Mouse (Mus musculus) liver, embryonic 11.5 days (tissue): ENCODE measurements around the gene Tcf15. TPM values are rescaled to one million over a fixed set of nuclear protein-coding genes. Genes with fewer than 3 reads are reported as not detected.

Experiments used
- ATAC-seq: fragments of 200-750 bp; cut with Nextera tagmentation; replicated peaks from 2 replicates; pipeline ENCODE4 v1.8.0; 2017; ENCODE audit warnings: moderate number of reproducible peaks, mild to moderate bottlenecking, moderate TSS enrichment, moderate library complexity; ENCODE audit not compliant: low FRiP score
- DNase-seq: peaks from one replicate; pipeline ENCODE4 v3.0.0-alpha.2; 2017; ENCODE audit warnings: low spot score
- H3K27ac ChIP-seq: fragments of 300-500 bp; sonication (generic); 2 replicates; pipeline ENCODE4 v1.5.1; 2014; ENCODE audit warnings: mild to moderate bottlenecking, low read depth, low read length, control low read depth
- H3K27me3 ChIP-seq: fragments of 300-500 bp; sonication (generic); replicated peaks from 2 replicates; pipeline ENCODE4 v1.6.1; 2014; ENCODE audit warnings: low read length, mixed read lengths; ENCODE audit not compliant: control insufficient read depth, insufficient read depth
- H3K36me3 ChIP-seq: fragments of 300-500 bp; sonication (generic); 2 replicates; pipeline ENCODE4 v1.6.1; 2014; ENCODE audit warnings: mild to moderate bottlenecking, low read length, moderate library complexity, mixed read lengths; ENCODE audit not compliant: control insufficient read depth, insufficient read depth
- H3K4me1 ChIP-seq: fragments of 300-500 bp; sonication (generic); replicated peaks from 2 replicates; pipeline ENCODE4 v1.6.1; 2014; ENCODE audit warnings: low read length, mixed read lengths; ENCODE audit not compliant: control insufficient read depth, insufficient read depth
- H3K4me2 ChIP-seq: fragments of 300-500 bp; sonication (generic); 2 replicates; pipeline ENCODE4 v1.6.1; 2014; ENCODE audit warnings: mild to moderate bottlenecking, control low read depth, moderate library complexity
- H3K4me3 ChIP-seq: fragments of 300-500 bp; sonication (generic); 2 replicates; pipeline ENCODE4 v1.5.1; 2014; ENCODE audit warnings: low read depth, low read length, control low read depth
- H3K9ac ChIP-seq: fragments of 300-500 bp; sonication (generic); 2 replicates; pipeline ENCODE4 v1.6.1; 2014; ENCODE audit warnings: low read depth, low read length, control low read depth
- H3K9me3 ChIP-seq: fragments of 300-500 bp; sonication (generic); 2 replicates; pipeline ENCODE4 v1.6.1; 2016; ENCODE audit warnings: low read length, inconsistent platforms, mixed read lengths; ENCODE audit not compliant: control insufficient read depth
- WGBS: fragments of 180-500 bp; shearing (Covaris S2); extraction: QIAGEN DNeasy Blood & Tissue Kit; methylation state at CpG from one replicate; pipeline ENCODE4 v1.1.7; 2014; 5-methylcytosine and 5-hydroxymethylcytosine counted together
- polyA plus RNA-seq: library from polyadenylated mRNA; unstranded; fragments of >200 nt; fragmentation: Nextera tagmentation; extraction: Ambion mirVana; gene quantifications from 2 replicates; pipeline ENCODE4 v1.2.1, GENCODE M21; 2014

Tcf15 gene
- polyA plus RNA-seq, 1 experiment from 2014 or later: 2.8 TPM

GRCm38 (mm10) chr2:152187132-152187531 is 43.8 kb downstream of the Tcf15 start:
- Histone ChIP-seq H3K27me3 (no peaks in the 10 kb centered on the region), H3K4me3 (no peak overlapping the region), H3K9me3 (no peaks in the 10 kb centered on the region), H3K4me2 (no peak overlapping the region), H3K27ac (no peak overlapping the region), H3K4me1 (no peaks in the 10 kb centered on the region), H3K9ac (no peak overlapping the region), H3K36me3 (no peaks in the 10 kb centered on the region)
- 66% methylated on average over 5 of the region's 5 CpGs for WGBS
- ATAC-seq (no peak), DNase-seq (no peak)

GRCm38 (mm10) chr2:152189213-152189612 is 45.9 kb downstream of the Tcf15 start:
- Histone ChIP-seq H3K9me3 (no peaks in the 10 kb centered on the region), H3K36me3 (no peaks in the 10 kb centered on the region), H3K4me3 (no peak overlapping the region), H3K9ac (no peak overlapping the region), H3K4me1 (no peaks in the 10 kb centered on the region), H3K4me2 (no peak overlapping the region), H3K27ac (no peak overlapping the region), H3K27me3 (no peaks in the 10 kb centered on the region)
- ATAC-seq (no peak), DNase-seq (no peak)
- whole genome bisulfite sequencing: 45% methylated on average over 7 of the region's 7 CpGs

- no peak overlapping the region for H3K9ac ChIP-seq
- no peaks in the 10 kb centered on the region for H3K9me3 ChIP-seq
- H3K4me2 ChIP-seq: no peak overlapping the region
- H3K36me3 ChIP-seq: no peaks in the 10 kb centered on the region
- H3K4me1 ChIP-seq: no peaks in the 10 kb centered on the region
- WGBS: 56% methylated on average over 9 of the region's 9 CpGs
- no peak for DNase-seq
- no peak for ATAC-seq
- H3K27ac ChIP-seq: no peak overlapping the region
- no peak overlapping the region for H3K4me3 ChIP-seq
- no peaks in the 10 kb centered on the region for H3K27me3 ChIP-seq
Observed at GRCm38 (mm10) chr2:152189640-152190039, 46.3 kb downstream of the Tcf15 start.

- H3K9me3 ChIP-seq: no peaks in the 10 kb centered on the region
- H3K36me3 ChIP-seq: no peaks in the 10 kb centered on the region
- H3K4me2 ChIP-seq: no peak overlapping the region
- 61% methylated on average over 7 of the region's 7 CpGs for WGBS
- ATAC-seq (no peak), DNase-seq (no peak)
- H3K27ac ChIP-seq: no peak overlapping the region
- H3K27me3 ChIP-seq: no peaks in the 10 kb centered on the region
- H3K9ac ChIP-seq: no peak overlapping the region
- H3K4me3 ChIP-seq: no peak overlapping the region
- H3K4me1 ChIP-seq: no peaks in the 10 kb centered on the region
Observed at GRCm38 (mm10) chr2:152190161-152190560, 46.8 kb downstream of the Tcf15 start.

- peak; percentile 59 for ATAC-seq
- H3K36me3 ChIP-seq: no peaks in the 10 kb centered on the region
- H3K4me3 ChIP-seq: no peak overlapping the region
- 65% methylated on average over 13 of the region's 13 CpGs for WGBS
- H3K4me1 ChIP-seq: no peaks in the 10 kb centered on the region
- no peaks in the 10 kb centered on the region for H3K9me3 ChIP-seq
- H3K27ac ChIP-seq: no peak overlapping the region
- H3K4me2 ChIP-seq: no peak overlapping the region
- H3K9ac ChIP-seq: no peak overlapping the region
- no peaks in the 10 kb centered on the region for H3K27me3 ChIP-seq
- no peak for DNase-seq
Observed at GRCm38 (mm10) chr2:152192591-152193345, 49.4 kb downstream of the Tcf15 start.

GRCm38 (mm10) chr2:152193346-152193710 is 50.0 kb downstream of the Tcf15 start:
- no peaks in the 10 kb centered on the region for H3K36me3 ChIP-seq
- ATAC-seq (no peak), DNase-seq (no peak)
- H3K27ac ChIP-seq: no peak overlapping the region
- no peak overlapping the region for H3K4me2 ChIP-seq
- no peak overlapping the region for H3K4me3 ChIP-seq
- H3K4me1 ChIP-seq: no peaks in the 10 kb centered on the region
- no peaks in the 10 kb centered on the region for H3K9me3 ChIP-seq
- H3K9ac ChIP-seq: no peak overlapping the region
- no peaks in the 10 kb centered on the region for H3K27me3 ChIP-seq
- 57% methylated on average over 7 of the region's 7 CpGs for WGBS

GRCm38 (mm10) chr2:152194586-152194985 is 51.2 kb downstream of the Tcf15 start:
- no peaks in the 10 kb centered on the region for H3K27me3 ChIP-seq

GRCm38 (mm10) chr2:152196896-152197295 is 53.5 kb downstream of the Tcf15 start:
- no peaks in the 10 kb centered on the region for H3K4me1 ChIP-seq
- ATAC-seq (no peak), DNase-seq (no peak)
- no peak overlapping the region for H3K4me3 ChIP-seq
- H3K27ac ChIP-seq: no peak overlapping the region
- WGBS: 36% methylated on average over 3 of the region's 3 CpGs
- no peaks in the 10 kb centered on the region for H3K36me3 ChIP-seq
- H3K9ac ChIP-seq: no peak overlapping the region
- H3K4me2 ChIP-seq: no peak overlapping the region
- H3K27me3 ChIP-seq: no peaks in the 10 kb centered on the region
- no peaks in the 10 kb centered on the region for H3K9me3 ChIP-seq

More at GRCm38 (mm10) chr2:152194586-152194985, 51.2 kb downstream of the Tcf15 start:
- H3K4me1 ChIP-seq: no peaks in the 10 kb centered on the region
- H3K9ac ChIP-seq: no peak overlapping the region
- ATAC-seq (no peak), DNase-seq (no peak)
- H3K4me2 ChIP-seq: no peak overlapping the region
- H3K4me3 ChIP-seq: no peak overlapping the region
- H3K27ac ChIP-seq: no peak overlapping the region
- H3K36me3 ChIP-seq: no peaks in the 10 kb centered on the region
- WGBS: 88% methylated on average over 2 of the region's 2 CpGs
- no peaks in the 10 kb centered on the region for H3K9me3 ChIP-seq

GRCm38 (mm10) chr2:152197301-152197712 is 53.9 kb downstream of the Tcf15 start:
- Histone ChIP-seq H3K36me3 (no peaks in the 10 kb centered on the region), H3K9me3 (no peaks in the 10 kb centered on the region), H3K4me2 (no peak overlapping the region), H3K27ac (no peak overlapping the region), H3K4me3 (no peak overlapping the region), H3K9ac (no peak overlapping the region), H3K4me1 (no peaks in the 10 kb centered on the region), H3K27me3 (no peaks in the 10 kb centered on the region)
- WGBS: 41% methylated on average over 10 of the region's 10 CpGs
- DNase-seq: peak; percentile 49
- peak; percentile 81 for ATAC-seq
